Mouse (Mus musculus): Measurements from ENCODE around the gene Tacr2. TPM values are rescaled to one million over a fixed set of nuclear protein-coding genes. Genes with fewer than 3 reads are reported as not detected.

The Tacr2 gene
- 0.32 and 0.40 TPM in 2 replicates for polyA plus RNA-seq (2015; fragmentation: Nextera tagmentation; extraction: Ambion mirVana)

- Histone ChIP-seq H3K27ac (ENCODE audit: low read length) (no peak within 1 kb of the TSS), H3K27me3 (replicated peaks; ENCODE audit: insufficient read depth, low read length) (no peaks in the 10 kb centered on the region), H3K4me2 (replicated peaks; ENCODE audit: low read depth, low read length) (no peak within 1 kb of the TSS), H3K9me3 (ENCODE audit: low read length) (no peaks in the 10 kb centered on the region), H3K4me1 (ENCODE audit: insufficient read depth, low read depth, low read length) (peaks cover 8% of the 10 kb centered on the region; the same call in 1 of the 2 replicates), H3K4me3 (ENCODE audit: low read depth, low read length) (no peak within 1 kb of the TSS), H3K36me3 (ENCODE audit: insufficient read depth, low read length) (no peaks in the 10 kb centered on the region), H3K9ac (replicated peaks; ENCODE audit: low read depth) (no peak within 1 kb of the TSS)
- TF ChIP-seq CTCF (IDR thresholded peaks at IDR 0.05) (no peak), EP300 (IDR thresholded peaks at IDR 0.05) (no peak)
- ATAC-seq = no peak
- 62% methylated on average over 12 of the region's 12 CpGs for WGBS
- DNase-seq (ENCODE audit: low spot score) = no peak
These were observed at the start of gene Tacr2 for GRCm38 (mm10) chr10:62252000-62252488. Gene Tacr2 (plus strand): TSS chr10:62252438.

- no peak overlapping the region for H3K4me2 ChIP-seq (replicated peaks; ENCODE audit: low read depth, low read length)
- no peak overlapping the region for H3K9ac ChIP-seq (replicated peaks; ENCODE audit: low read depth)
- H3K4me1 ChIP-seq (ENCODE audit: insufficient read depth, low read depth, low read length) = no peaks in the 10 kb centered on the region
- no peak overlapping the region for H3K27ac ChIP-seq (ENCODE audit: low read length)
- no peaks in the 10 kb centered on the region for H3K36me3 ChIP-seq (ENCODE audit: insufficient read depth, low read length)
- TF ChIP-seq EP300 (IDR thresholded peaks at IDR 0.05) (no peak), CTCF (IDR thresholded peaks at IDR 0.05) (no peak)
- H3K4me3 ChIP-seq (ENCODE audit: low read depth, low read length) = no peak overlapping the region
- no peak for DNase-seq (ENCODE audit: low spot score)
- no peaks in the 10 kb centered on the region for H3K9me3 ChIP-seq (ENCODE audit: low read length)
- no peaks in the 10 kb centered on the region for H3K27me3 ChIP-seq (replicated peaks; ENCODE audit: insufficient read depth, low read length)
- ATAC-seq = no peak
- 76% methylated on average over 6 of the region's 6 CpGs for WGBS
These were observed 49.7 kb upstream of the Tacr2 start for GRCm38 (mm10) chr10:62202574-62202973.

- peak; percentile 63 for DNase-seq (ENCODE audit: low spot score)
- ATAC-seq = peak; percentile 91
- WGBS = 37% methylated on average over 10 of the region's 10 CpGs
These were observed 43.9 kb upstream of the Tacr2 start for GRCm38 (mm10) chr10:62208241-62208896.

GRCm38 (mm10) chr10:62211310-62211709, 40.9 kb upstream of the Tacr2 start:
- TF ChIP-seq EP300 (IDR thresholded peaks at IDR 0.05) (no peak), CTCF (IDR thresholded peaks at IDR 0.05) (no peak)
- H3K36me3 ChIP-seq (ENCODE audit: insufficient read depth, low read length) = no peaks in the 10 kb centered on the region
- H3K27ac ChIP-seq (ENCODE audit: low read length) = no peak overlapping the region
- 51% methylated on average over 6 of the region's 6 CpGs for WGBS
- no peak overlapping the region for H3K4me2 ChIP-seq (replicated peaks; ENCODE audit: low read depth, low read length)
- ATAC-seq = no peak
- DNase-seq (ENCODE audit: low spot score) = no peak
- no peak overlapping the region for H3K4me3 ChIP-seq (ENCODE audit: low read depth, low read length)
- H3K4me1 ChIP-seq (ENCODE audit: insufficient read depth, low read depth, low read length) = peaks cover 5% of the 10 kb centered on the region; the same call in 1 of the 2 replicates
- no peaks in the 10 kb centered on the region for H3K27me3 ChIP-seq (replicated peaks; ENCODE audit: insufficient read depth, low read length)
- H3K9ac ChIP-seq (replicated peaks; ENCODE audit: low read depth) = no peak overlapping the region
- H3K9me3 ChIP-seq (ENCODE audit: low read length) = no peaks in the 10 kb centered on the region

More at GRCm38 (mm10) chr10:62208241-62208896, 43.9 kb upstream of the Tacr2 start:
- no peak overlapping the region for H3K4me3 ChIP-seq (ENCODE audit: low read depth, low read length)
- H3K27ac ChIP-seq (ENCODE audit: low read length) = peak overlapping the region; percentile 40; the same call in 1 of the 2 replicates
- no peaks in the 10 kb centered on the region for H3K36me3 ChIP-seq (ENCODE audit: insufficient read depth, low read length)
- peak; percentile 68; the same call in 1 of the 2 replicates for TF ChIP-seq EP300 (IDR thresholded peaks at IDR 0.05)
- TF ChIP-seq CTCF (IDR thresholded peaks at IDR 0.05) = no peak
- no peaks in the 10 kb centered on the region for H3K27me3 ChIP-seq (replicated peaks; ENCODE audit: insufficient read depth, low read length)
- H3K4me1 ChIP-seq (ENCODE audit: insufficient read depth, low read depth, low read length) = peaks cover 5% of the 10 kb centered on the region; the same call in 1 of the 2 replicates
- H3K4me2 ChIP-seq (replicated peaks; ENCODE audit: low read depth, low read length) = no peak overlapping the region
- no peak overlapping the region for H3K9ac ChIP-seq (replicated peaks; ENCODE audit: low read depth)
- H3K9me3 ChIP-seq (ENCODE audit: low read length) = no peaks in the 10 kb centered on the region

GRCm38 (mm10) chr10:62215169-62215616, 37.0 kb upstream of the Tacr2 start:
- DNase-seq (ENCODE audit: low spot score) (no peak), ATAC-seq (no peak)
- WGBS = 32% methylated on average over 5 of the region's 5 CpGs
- H3K4me3 ChIP-seq (ENCODE audit: low read depth, low read length) = no peak overlapping the region
- H3K4me1 ChIP-seq (ENCODE audit: insufficient read depth, low read depth, low read length) = peaks cover 5% of the 10 kb centered on the region; the same call in 1 of the 2 replicates
- no peaks in the 10 kb centered on the region for H3K27me3 ChIP-seq (replicated peaks; ENCODE audit: insufficient read depth, low read length)
- H3K27ac ChIP-seq (ENCODE audit: low read length) = no peak overlapping the region
- H3K9me3 ChIP-seq (ENCODE audit: low read length) = no peaks in the 10 kb centered on the region
- H3K36me3 ChIP-seq (ENCODE audit: insufficient read depth, low read length) = no peaks in the 10 kb centered on the region
- no peak overlapping the region for H3K9ac ChIP-seq (replicated peaks; ENCODE audit: low read depth)
- TF ChIP-seq CTCF (IDR thresholded peaks at IDR 0.05) (no peak), EP300 (IDR thresholded peaks at IDR 0.05) (no peak)
- H3K4me2 ChIP-seq (replicated peaks; ENCODE audit: low read depth, low read length) = no peak overlapping the region

- no peaks in the 10 kb centered on the region for H3K9me3 ChIP-seq (ENCODE audit: low read length)
- H3K27ac ChIP-seq (ENCODE audit: low read length) = peak overlapping the region; percentile 69; the same call in 1 of the 2 replicates
- WGBS = 88% methylated on average over 8 of the region's 8 CpGs
- H3K4me3 ChIP-seq (ENCODE audit: low read depth, low read length) = no peak overlapping the region
- no peak overlapping the region for H3K4me2 ChIP-seq (replicated peaks; ENCODE audit: low read depth, low read length)
- no peaks in the 10 kb centered on the region for H3K27me3 ChIP-seq (replicated peaks; ENCODE audit: insufficient read depth, low read length)
- TF ChIP-seq EP300 (IDR thresholded peaks at IDR 0.05) = no peak
- TF ChIP-seq CTCF (IDR thresholded peaks at IDR 0.05) = no peak
- DNase-seq (ENCODE audit: low spot score) = no peak
- no peaks in the 10 kb centered on the region for H3K36me3 ChIP-seq (ENCODE audit: insufficient read depth, low read length)
- H3K4me1 ChIP-seq (ENCODE audit: insufficient read depth, low read depth, low read length) = peaks cover 5% of the 10 kb centered on the region; the same call in 1 of the 2 replicates
- H3K9ac ChIP-seq (replicated peaks; ENCODE audit: low read depth) = no peak overlapping the region
- no peak for ATAC-seq
These were observed 36.6 kb upstream of the Tacr2 start for GRCm38 (mm10) chr10:62215633-62216032.

All from lung, postnatal 0 days (tissue).